Mouse (Mus musculus) thymus, adult 2 months (tissue): ENCODE measurements around the gene Fam222b. TPM values are rescaled to one million over a fixed set of nuclear protein-coding genes. Genes with fewer than 3 reads are reported as not detected.

ENCODE experiments used
- DNase-seq: peaks from one replicate; pipeline ENCODE4 v3.0.0; 2021
- H3K27ac ChIP-seq: fragments of 200-500 bp; 2 replicates; pipeline ENCODE4 v1.5.1; 2012; ENCODE audit warnings: low read length, control low read depth; ENCODE audit not compliant: control insufficient read depth, insufficient read depth
- H3K27me3 ChIP-seq: fragments of 200-500 bp; 2 replicates; pipeline ENCODE4 v1.6.1; 2012; ENCODE audit warnings: mild to moderate bottlenecking, low read length, moderate library complexity, mixed read lengths; ENCODE audit not compliant: control insufficient read depth, insufficient read depth
- H3K36me3 ChIP-seq: fragments of 200-500 bp; 2 replicates; pipeline ENCODE4 v1.6.1; 2012; ENCODE audit warnings: mild to moderate bottlenecking, low read length, moderate library complexity; ENCODE audit not compliant: control insufficient read depth, insufficient read depth
- H3K4me1 ChIP-seq: fragments of 200-500 bp; replicated peaks from 2 replicates; pipeline ENCODE4 v1.6.1; 2012; ENCODE audit warnings: low read length; ENCODE audit not compliant: control insufficient read depth, insufficient read depth
- H3K4me3 ChIP-seq: fragments of 200-500 bp; 2 replicates; pipeline ENCODE4 v1.5.1; 2012; ENCODE audit warnings: mild to moderate bottlenecking, low read length, control low read depth, moderate library complexity; ENCODE audit not compliant: control insufficient read depth, insufficient read depth
- CTCF ChIP-seq: fragments of 200-500 bp; IDR thresholded peaks from 2 replicates; pipeline ENCODE4 v1.5.1; 2012; ENCODE audit warnings: mild to moderate bottlenecking, control low read depth, low read length, moderate library complexity, borderline replicate concordance; ENCODE audit not compliant: control insufficient read depth, poor library complexity, insufficient read depth; ENCODE audit errors: extremely low read depth
- POLR2A ChIP-seq: fragments of 200-500 bp; IDR thresholded peaks from 2 replicates; pipeline ENCODE4 v1.6.1; 2012; ENCODE audit warnings: mild to moderate bottlenecking, low read length, control low read depth, moderate library complexity; ENCODE audit not compliant: control insufficient read depth, poor library complexity, insufficient read depth; ENCODE audit errors: extremely low read depth
- WGBS: fragments of 180-500 bp; shearing (Covaris S2); methylation state at CpG from one replicate; pipeline ENCODE4 v1.1.7; 2018; 5-methylcytosine and 5-hydroxymethylcytosine counted together
- polyA plus RNA-seq: library from polyadenylated mRNA; depleted of rRNA; stranded (reverse); fragments of >200 nt; gene quantifications from 2 replicates; pipeline ENCODE4 v1.2.3, GENCODE M21; 2012

Gene Fam222b
- polyA plus RNA-seq, 1 experiment: 17.6 TPM

DNA sequence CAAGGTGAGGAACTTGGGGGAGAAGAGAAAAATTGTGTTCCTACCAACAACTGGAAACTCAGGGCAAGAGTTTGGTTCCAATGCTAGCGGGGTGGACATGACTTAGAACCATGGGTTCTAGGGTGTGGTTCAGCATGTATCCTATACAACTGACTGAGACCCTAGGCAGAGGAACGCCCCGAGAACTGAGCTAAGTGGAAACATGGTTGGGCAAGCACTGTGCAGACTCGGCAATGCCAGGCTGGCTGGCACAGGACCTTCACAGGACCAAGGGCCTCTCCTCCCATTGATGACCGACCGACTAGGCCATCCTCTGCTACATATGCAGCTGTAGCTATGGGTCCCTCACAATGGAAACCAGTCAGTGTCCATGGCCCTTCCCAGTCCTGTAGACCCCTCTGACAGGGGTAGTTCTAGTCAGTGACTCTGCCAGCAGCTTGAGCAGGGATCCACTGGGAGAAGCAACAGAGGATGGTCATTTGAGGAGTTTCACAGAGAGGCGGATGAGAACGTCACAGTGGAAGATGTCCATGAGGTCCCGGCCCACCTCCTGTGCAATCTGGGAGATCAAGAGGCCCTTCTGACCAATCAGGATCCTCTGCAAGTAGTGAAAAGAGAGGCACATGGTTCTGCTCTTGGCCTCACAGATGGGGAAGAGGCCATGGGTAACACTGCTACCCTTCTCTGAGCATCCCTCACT lies 20.7 kb upstream of the Fam222b start:
- peaks cover 21% of the 10 kb centered on the region for H3K36me3 ChIP-seq
- WGBS: 95% methylated on average over 9 of the region's 9 CpGs

DNA sequence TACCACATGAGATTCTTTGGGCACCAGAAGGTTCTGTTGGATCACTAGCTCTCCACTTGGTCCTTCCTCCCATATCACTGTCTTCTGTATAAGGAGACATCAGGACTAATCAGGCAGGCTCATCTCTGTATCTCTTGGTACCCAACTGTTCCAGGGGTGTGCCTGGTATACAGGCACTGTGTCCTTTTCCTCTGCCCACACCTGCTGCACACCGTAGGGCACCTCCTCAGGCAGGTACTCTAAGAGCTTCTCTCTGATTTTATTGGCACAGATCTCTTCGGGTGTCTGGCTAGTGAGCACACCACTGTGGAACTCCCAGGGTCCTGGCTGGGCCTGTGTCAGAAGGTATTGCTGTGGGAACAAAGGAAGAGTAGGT lies 20.2 kb upstream of the Fam222b start:
- WGBS: 95% methylated on average over 2 of the region's 2 CpGs
- Histone ChIP-seq H3K4me1 (no peaks in the 10 kb centered on the region), H3K27me3 (no peaks in the 10 kb centered on the region), H3K36me3 (peaks cover 21% of the 10 kb centered on the region), H3K27ac (no peak overlapping the region), H3K4me3 (no peak overlapping the region)
- TF ChIP-seq POLR2A (no peak), CTCF (no peak)
- no peak for DNase-seq

More for the DNA sequence above, 20.7 kb upstream of the Fam222b start:
- DNase-seq: no peak
- no peaks in the 10 kb centered on the region for H3K27me3 ChIP-seq
- TF ChIP-seq CTCF: no peak
- TF ChIP-seq POLR2A: no peak
- H3K4me3 ChIP-seq: no peak overlapping the region
- no peaks in the 10 kb centered on the region for H3K4me1 ChIP-seq
- H3K27ac ChIP-seq: no peak overlapping the region

DNA sequence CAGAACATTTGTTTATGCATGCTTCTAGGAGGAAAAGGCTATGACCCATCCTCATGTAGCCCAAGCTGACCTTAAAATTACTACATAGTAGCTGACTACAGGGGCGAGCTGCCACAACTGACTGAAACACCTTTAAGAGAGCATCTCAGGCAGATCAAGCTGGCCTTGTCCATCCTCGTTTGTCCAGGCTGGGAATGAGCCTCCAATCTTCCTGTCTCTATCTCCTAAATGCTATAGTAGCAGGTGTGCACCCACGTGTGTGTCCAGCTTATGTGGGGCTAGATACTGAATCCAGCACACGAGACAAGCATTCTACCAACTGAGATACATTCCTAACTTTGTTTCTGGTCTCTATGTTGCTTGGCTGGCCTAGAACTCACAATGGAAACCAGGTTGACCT lies 19.8 kb upstream of the Fam222b start:
- 95% methylated on average over 4 of the region's 4 CpGs for WGBS
- TF ChIP-seq CTCF: no peak
- TF ChIP-seq POLR2A: no peak
- peaks cover 21% of the 10 kb centered on the region for H3K36me3 ChIP-seq
- H3K27me3 ChIP-seq: no peaks in the 10 kb centered on the region
- no peak overlapping the region for H3K27ac ChIP-seq
- DNase-seq: no peak
- no peak overlapping the region for H3K4me3 ChIP-seq
- peaks cover 2% of the 10 kb centered on the region for H3K4me1 ChIP-seq

DNA sequence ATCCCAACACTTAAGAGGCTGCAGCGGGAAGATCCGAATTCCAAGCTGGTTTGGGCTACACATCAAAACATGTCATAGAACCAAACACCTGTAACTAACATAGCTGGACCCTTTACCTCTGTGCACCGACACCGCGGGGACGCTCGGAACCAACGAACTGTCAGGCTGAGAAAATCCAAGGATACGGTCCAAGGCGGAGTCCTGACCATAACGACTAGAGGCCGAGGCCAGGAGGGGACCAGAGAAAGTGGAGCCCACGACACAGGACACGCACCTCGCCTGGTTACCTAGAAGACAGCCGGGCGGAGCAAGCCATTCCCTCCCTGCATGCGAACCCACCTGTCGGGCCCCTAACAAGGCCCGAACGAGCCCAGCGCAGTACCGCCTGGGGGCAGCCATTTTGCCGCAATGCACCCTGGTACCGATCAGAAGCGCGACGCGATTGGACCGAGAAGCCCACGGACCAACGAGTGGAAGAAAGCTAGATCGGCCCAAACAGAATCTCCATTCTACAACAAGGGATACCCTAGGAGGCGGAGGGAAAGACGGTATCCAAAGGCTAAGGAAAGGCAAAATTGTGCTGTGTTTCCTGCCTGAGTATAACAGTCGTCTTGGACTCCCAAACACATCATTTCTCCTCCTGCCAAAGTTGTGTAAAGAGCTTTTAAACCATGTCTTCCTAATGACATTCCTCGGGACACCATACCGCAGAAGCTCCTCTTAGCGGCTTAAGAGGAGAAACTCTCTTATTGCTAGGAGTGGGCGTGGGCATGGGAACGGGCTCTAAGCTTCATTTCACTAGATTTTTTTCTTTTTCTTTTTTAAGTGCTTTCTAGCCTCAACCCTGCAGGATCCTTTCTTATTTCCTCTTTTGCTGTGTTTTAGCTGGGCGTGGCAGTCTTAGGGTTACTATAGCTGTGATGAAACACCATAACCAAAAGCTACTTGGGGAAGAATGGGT lies 14.2 kb upstream of the Fam222b start, which contains the start of gene Eral1:
Gene Eral1 (minus strand): TSS at position 423 of the 961 bp plus-strand sequence.
- peaks cover 8% of the 10 kb centered on the region for H3K36me3 ChIP-seq
- no peaks in the 10 kb centered on the region for H3K27me3 ChIP-seq
- peak within 1 kb of the TSS; percentile 88 for H3K4me3 ChIP-seq
- 1% methylated on average over 42 of the region's 42 CpGs for WGBS
- TF ChIP-seq POLR2A (peak; percentile 58; the same call in 1 of the 2 replicates), CTCF (no peak)
- H3K27ac ChIP-seq: no peak within 1 kb of the TSS
- DNase-seq: peak; percentile 74
- H3K4me1 ChIP-seq: peaks cover 7% of the 10 kb centered on the region

DNA sequence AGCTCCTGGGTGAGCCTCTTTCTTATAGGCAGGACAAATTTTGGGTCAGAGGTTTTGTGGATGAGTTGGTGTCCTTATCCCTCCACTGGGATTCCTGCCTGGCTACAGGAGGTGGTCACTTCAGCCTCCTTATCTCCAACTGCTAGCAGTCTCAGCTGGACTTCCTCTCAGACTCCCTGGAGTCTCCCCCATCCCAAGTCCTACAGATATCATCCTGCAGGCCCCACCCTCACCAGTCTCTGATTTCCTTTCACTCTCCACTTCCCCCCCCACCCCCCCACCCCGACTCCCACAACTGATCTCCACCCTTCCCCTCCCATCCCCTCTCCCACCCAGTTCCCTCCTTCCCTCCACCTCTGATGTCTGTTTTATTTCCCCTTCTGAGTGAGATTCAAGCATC lies 10.9 kb upstream of the Fam222b start:
- Histone ChIP-seq H3K4me1 (peaks cover 7% of the 10 kb centered on the region), H3K4me3 (no peak overlapping the region), H3K27me3 (no peaks in the 10 kb centered on the region), H3K27ac (no peak overlapping the region), H3K36me3 (no peaks in the 10 kb centered on the region)
- WGBS: 14% methylated on average over 1 of the region's 1 CpGs
- TF ChIP-seq CTCF: no peak
- TF ChIP-seq POLR2A: no peak
- no peak for DNase-seq

DNA sequence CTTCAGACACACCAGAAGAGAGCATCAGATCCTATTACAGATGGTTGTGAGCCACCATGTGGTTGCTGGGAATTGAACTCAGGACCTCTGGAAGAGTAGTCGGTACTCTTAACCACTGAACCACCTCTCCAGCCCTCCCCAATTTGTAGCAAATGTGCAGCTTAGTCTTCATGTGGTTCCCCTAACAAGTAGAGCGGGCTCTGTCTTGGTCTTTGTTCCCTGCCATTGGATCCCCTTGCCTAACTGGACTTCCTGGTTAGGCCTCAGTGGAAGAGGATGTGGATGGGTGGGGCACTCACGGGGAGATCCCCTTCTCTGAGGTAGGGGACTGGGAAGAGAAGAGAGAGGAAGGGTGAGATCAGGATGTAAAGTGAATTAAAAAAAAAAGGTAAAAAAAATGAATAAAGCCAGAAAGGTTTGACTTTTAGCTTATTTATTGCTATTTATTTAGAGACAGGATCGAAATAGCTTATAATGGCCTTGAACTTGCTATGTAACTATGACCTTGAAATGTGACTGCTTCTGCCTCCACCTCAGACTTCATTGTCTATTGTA lies 7.5 kb upstream of the Fam222b start:
- H3K4me3 ChIP-seq: no peak overlapping the region
- 82% methylated on average over 4 of the region's 4 CpGs for WGBS
- DNase-seq: no peak
- no peak overlapping the region for H3K27ac ChIP-seq
- no peaks in the 10 kb centered on the region for H3K27me3 ChIP-seq
- TF ChIP-seq CTCF (no peak), POLR2A (no peak)
- H3K4me1 ChIP-seq: no peaks in the 10 kb centered on the region
- no peaks in the 10 kb centered on the region for H3K36me3 ChIP-seq
